Mouse (Mus musculus) limb, embryonic 12.5 days (tissue): ENCODE results near the gene Cdk4. TPM values are rescaled to one million over a fixed set of nuclear protein-coding genes. Genes with fewer than 3 reads are reported as not detected.

Experiments used
- ATAC-seq: fragments of 200-750 bp; cut with Nextera tagmentation; 2 replicates; pipeline ENCODE4 v1.8.0; 2017; ENCODE audit warnings: low read depth, moderate TSS enrichment; ENCODE audit not compliant: insufficient number of reproducible peaks, insufficient read depth, low FRiP score, low TSS enrichment
- H3K27ac ChIP-seq: fragments of 300-500 bp; sonication (generic); 2 replicates; pipeline ENCODE4 v1.5.1; 2016; ENCODE audit warnings: mild to moderate bottlenecking, moderate library complexity
- H3K27me3 ChIP-seq: fragments of 300-500 bp; sonication (generic); 2 replicates; pipeline ENCODE4 v1.6.1; 2016; ENCODE audit warnings: mild to moderate bottlenecking, moderate library complexity
- H3K36me3 ChIP-seq: fragments of 300-500 bp; sonication (generic); 2 replicates; pipeline ENCODE4 v1.6.1; 2016; ENCODE audit warnings: mild to moderate bottlenecking, moderate library complexity
- H3K4me1 ChIP-seq: fragments of 300-500 bp; sonication (generic); replicated peaks from 2 replicates; pipeline ENCODE4 v1.6.1; 2016
- H3K4me2 ChIP-seq: fragments of 300-500 bp; sonication (generic); 2 replicates; pipeline ENCODE4 v1.6.1; 2016; ENCODE audit warnings: mild to moderate bottlenecking, moderate library complexity
- H3K4me3 ChIP-seq: fragments of 300-500 bp; sonication (generic); replicated peaks from 2 replicates; pipeline ENCODE4 v1.5.1; 2016; ENCODE audit warnings: mild to moderate bottlenecking
- H3K9ac ChIP-seq: fragments of 300-500 bp; sonication (generic); replicated peaks from 2 replicates; pipeline ENCODE4 v1.6.1; 2016; ENCODE audit warnings: mild to moderate bottlenecking, moderate library complexity
- H3K9me3 ChIP-seq: fragments of 300-500 bp; sonication (generic); 2 replicates; pipeline ENCODE4 v1.6.1; 2016; ENCODE audit warnings: mild to moderate bottlenecking, moderate library complexity
- WGBS: fragments of 180-500 bp; shearing (Covaris S2); methylation state at CpG from one replicate; pipeline ENCODE4 v1.1.7; 2016; 5-methylcytosine and 5-hydroxymethylcytosine counted together
- polyA plus RNA-seq: library from polyadenylated mRNA; unstranded; fragments of >200 nt; fragmentation: Nextera tagmentation; extraction: Ambion mirVana; gene quantifications from 2 replicates; pipeline ENCODE4 v1.2.1, GENCODE M21; 2016

The Cdk4 gene
- polyA plus RNA-seq, 1 experiment from 2014 or later = 2,376 TPM

DNA sequence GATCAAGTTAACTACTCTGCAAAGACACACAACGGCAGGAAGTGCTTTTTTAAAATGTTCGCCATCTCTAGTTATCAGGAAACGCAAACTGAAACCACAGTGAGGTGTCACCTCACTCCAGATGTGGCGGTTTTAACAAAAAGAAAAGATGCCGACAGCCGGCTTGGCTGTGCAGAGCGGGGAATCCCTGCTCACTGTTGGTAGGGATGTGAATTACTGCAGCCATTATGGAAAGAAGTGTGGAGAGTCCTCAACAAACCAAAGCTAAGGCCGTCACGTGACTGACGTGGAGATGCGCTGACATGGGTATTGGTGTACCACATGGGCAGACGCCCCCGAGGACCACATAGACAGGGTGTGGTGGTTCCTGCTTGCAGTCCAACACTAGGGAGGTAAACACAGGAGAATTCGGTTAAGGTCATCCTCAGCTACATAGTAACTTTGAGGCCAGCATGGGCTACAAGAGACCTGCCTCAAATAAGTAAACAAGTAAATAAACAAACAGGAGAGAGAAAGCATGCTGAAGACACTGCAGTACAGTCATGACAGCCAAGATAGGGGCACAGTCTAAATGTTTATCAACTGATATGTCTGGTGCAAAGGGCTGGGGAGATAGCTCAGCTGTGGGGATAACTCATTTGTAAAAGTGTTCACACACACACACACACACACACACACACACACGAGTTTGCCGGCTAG, 44.4 kb downstream of the Cdk4 start:
- Histone ChIP-seq H3K27me3 (no peaks in the 10 kb centered on the region), H3K27ac (no peak overlapping the region), H3K9ac (no peak overlapping the region), H3K9me3 (no peaks in the 10 kb centered on the region), H3K4me3 (no peak overlapping the region), H3K4me2 (no peak overlapping the region), H3K36me3 (peaks cover 34% of the 10 kb centered on the region), H3K4me1 (no peaks in the 10 kb centered on the region)
- no peak for ATAC-seq
- 86% methylated on average over 16 of the region's 16 CpGs for WGBS

- 76% methylated on average over 3 of the region's 3 CpGs for WGBS
- ATAC-seq = no peak
Observed at GRCm38 (mm10) chr10:127108262-127108583, 44.9 kb downstream of the Cdk4 start.

GRCm38 (mm10) chr10:127111001-127111887, 47.9 kb downstream of the Cdk4 start:
- Histone ChIP-seq H3K27ac (no peak overlapping the region), H3K27me3 (no peaks in the 10 kb centered on the region), H3K9me3 (no peaks in the 10 kb centered on the region), H3K4me2 (no peak overlapping the region), H3K4me1 (no peaks in the 10 kb centered on the region), H3K4me3 (no peak overlapping the region), H3K9ac (no peak overlapping the region), H3K36me3 (peaks cover 40% of the 10 kb centered on the region)
- WGBS = 91% methylated on average over 15 of the region's 15 CpGs
- ATAC-seq = no peak

More at GRCm38 (mm10) chr10:127108262-127108583, 44.9 kb downstream of the Cdk4 start:
- Histone ChIP-seq H3K27me3 (no peaks in the 10 kb centered on the region), H3K9ac (no peak overlapping the region), H3K4me3 (no peak overlapping the region), H3K9me3 (no peaks in the 10 kb centered on the region), H3K27ac (no peak overlapping the region), H3K4me1 (no peaks in the 10 kb centered on the region), H3K4me2 (no peak overlapping the region), H3K36me3 (peaks cover 39% of the 10 kb centered on the region)

DNA sequence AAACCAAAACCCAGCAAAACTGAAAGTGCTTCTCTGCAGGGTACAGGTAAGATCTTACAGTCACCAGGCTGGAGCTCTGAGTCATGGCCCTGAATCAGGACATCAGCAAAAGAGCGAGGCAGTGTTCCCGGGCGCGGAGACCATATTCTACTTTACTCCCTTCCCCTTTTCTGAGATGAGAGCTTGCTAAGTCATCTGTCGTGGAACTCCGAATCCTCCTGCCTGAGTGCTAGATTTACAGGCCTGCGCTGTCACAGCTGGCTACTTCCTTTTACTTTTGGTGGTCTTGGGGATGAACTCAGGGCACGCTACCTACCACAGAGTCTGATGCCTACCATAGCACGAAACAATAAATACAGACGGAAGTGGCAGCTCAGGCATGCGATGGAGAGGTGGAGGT, 51.1 kb downstream of the Cdk4 start:
- Histone ChIP-seq H3K27me3 (no peaks in the 10 kb centered on the region), H3K36me3 (peaks cover 64% of the 10 kb centered on the region), H3K27ac (no peak overlapping the region), H3K4me3 (no peak overlapping the region), H3K9me3 (no peaks in the 10 kb centered on the region), H3K9ac (no peak overlapping the region), H3K4me2 (no peak overlapping the region), H3K4me1 (no peaks in the 10 kb centered on the region)
- ATAC-seq = no peak
- WGBS = 88% methylated on average over 11 of the region's 11 CpGs

- Histone ChIP-seq H3K36me3 (peaks cover 64% of the 10 kb centered on the region), H3K9me3 (no peaks in the 10 kb centered on the region), H3K27ac (no peak overlapping the region), H3K4me1 (peaks cover 3% of the 10 kb centered on the region), H3K4me2 (no peak overlapping the region), H3K9ac (no peak overlapping the region), H3K4me3 (no peak overlapping the region), H3K27me3 (no peaks in the 10 kb centered on the region)
- no peak for ATAC-seq
- 82% methylated on average over 2 of the region's 2 CpGs for WGBS
Observed at GRCm38 (mm10) chr10:127115068-127115467, 51.7 kb downstream of the Cdk4 start.

Other genes starting within 250 kb of the Cdk4 start
- gene Atp23, start 162.2 kb upstream of the Cdk4 start, polyA plus RNA-seq = 22.9 TPM in 2 replicates
- gene Ctdsp2, start 84.8 kb upstream of the Cdk4 start, polyA plus RNA-seq = 74.6 and 89.2 TPM in 2 replicates
- 0.15 and 1.1 TPM in 2 replicates for gene Avil, start 62.8 kb upstream of the Cdk4 start, polyA plus RNA-seq
- gene Tsfm, start 32.7 kb upstream of the Cdk4 start, polyA plus RNA-seq = 85.2 and 99.1 TPM in 2 replicates
- gene Mettl1, start 22.1 kb upstream of the Cdk4 start, polyA plus RNA-seq = 52.5 and 53.7 TPM in 2 replicates
- gene Eef1akmt3, start 22.0 kb upstream of the Cdk4 start, polyA plus RNA-seq = 0.50 TPM in 2 replicates
- 0.16 TPM in 1 of 2 replicates, not detected in the other for gene Cyp27b1, start 15.3 kb upstream of the Cdk4 start, polyA plus RNA-seq
- 1.5 and 1.9 TPM in 2 replicates for gene March9, start 3.4 kb upstream of the Cdk4 start, polyA plus RNA-seq
- 171 and 172 TPM in 2 replicates for gene Tspan31, start 6.7 kb downstream of the Cdk4 start, polyA plus RNA-seq
- gene Agap2, start 11.8 kb downstream of the Cdk4 start, polyA plus RNA-seq = 0.38 TPM in 1 of 2 replicates, not detected in the other
- 58.7 and 65.5 TPM in 2 replicates for gene Os9, start 57.6 kb downstream of the Cdk4 start, polyA plus RNA-seq
- 4.3 and 5.0 TPM in 2 replicates for gene B4galnt1, start 101.7 kb downstream of the Cdk4 start, polyA plus RNA-seq
- gene Slc26a10, start 117.1 kb downstream of the Cdk4 start, polyA plus RNA-seq = 3.4 and 3.5 TPM in 2 replicates
- 67.5 and 74.1 TPM in 2 replicates for gene Arhgef25, start 126.5 kb downstream of the Cdk4 start, polyA plus RNA-seq
- 150 and 166 TPM in 2 replicates for gene Dtx3, start 132.2 kb downstream of the Cdk4 start, polyA plus RNA-seq
- gene Pip4k2c, start 148.1 kb downstream of the Cdk4 start, polyA plus RNA-seq = 27.3 and 28.0 TPM in 2 replicates
- 5.3 and 5.6 TPM in 2 replicates for gene Kif5a, start 199.8 kb downstream of the Cdk4 start, polyA plus RNA-seq
- 174 and 183 TPM in 2 replicates for gene Dctn2, start 202.8 kb downstream of the Cdk4 start, polyA plus RNA-seq
- gene Mbd6, start 225.5 kb downstream of the Cdk4 start, polyA plus RNA-seq = 17.2 and 19.8 TPM in 2 replicates
- 144 and 145 TPM in 2 replicates for gene Mars, start 248.3 kb downstream of the Cdk4 start, polyA plus RNA-seq